Mouse (Mus musculus) ES-E14 (cell line): ENCODE measurements at regions not wholly inside any gene's neighbourhood (a gene's known extent, or its start where the extent isn't known, plus 50 kb on each side); places are given as distances from the start of the nearest gene placed in this dataset.

Source experiments
- CHD2 ChIP-seq: IDR thresholded peaks from 2 replicates; pipeline ENCODE4 v1.6.1; 2014; ENCODE audit warnings: mild to moderate bottlenecking, low read depth, low read length, inconsistent platforms
- MAFK ChIP-seq: IDR thresholded peaks from 2 replicates; pipeline ENCODE4 v1.6.1; 2014; ENCODE audit warnings: mild to moderate bottlenecking, low read depth, low read length, inconsistent platforms; ENCODE audit not compliant: insufficient read depth
- ZNF384 ChIP-seq: IDR thresholded peaks from 2 replicates; pipeline ENCODE4 v1.6.1; 2012; ENCODE audit warnings: low read depth, low read length, inconsistent platforms

GRCm38 (mm10) chr9:79233081-79233480, 485.6 kb downstream of the Col12a1 start:
- TF ChIP-seq CHD2 (no peak), MAFK (no peak), ZNF384 (no peak)
